Mouse (Mus musculus): Measurements from ENCODE around the gene Cad.
"Not testable (repeated sequence)": the region's sequence is repeated elsewhere in the genome, so short reads cannot be mapped to it uniquely, and the experiment has no call there.

DNA sequence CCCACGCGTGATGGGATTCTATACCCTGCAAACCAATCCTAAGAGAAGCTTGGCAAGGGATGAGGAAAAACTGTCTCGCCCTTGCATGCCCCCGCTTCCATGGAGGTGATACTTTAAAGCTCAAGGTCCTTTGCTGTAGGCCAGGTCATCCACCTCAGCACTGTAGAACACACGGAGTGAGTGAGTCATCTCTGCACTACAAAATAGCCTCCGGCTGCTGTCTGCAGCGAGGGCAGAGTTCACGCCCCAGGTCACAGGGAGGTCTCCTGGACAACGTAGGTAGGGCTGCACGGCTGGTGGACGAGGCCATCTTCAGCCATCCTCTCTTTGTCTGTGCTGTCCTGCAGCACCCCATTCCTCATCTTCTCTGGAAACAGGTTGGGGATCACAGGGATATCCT is 18.0 kb upstream of the Cad start:
- not testable (repeated sequence) for TF ChIP-seq GATA1, TAL1 (IDR thresholded peaks at IDR 0.05; ENCODE audit: low read length)
